Mouse (Mus musculus) ES-E14 (cell line): ENCODE data around the gene Theg.

Experiments used
- CHD2 ChIP-seq: IDR thresholded peaks from 2 replicates; pipeline ENCODE4 v1.6.1; 2014; ENCODE audit warnings: mild to moderate bottlenecking, low read depth, low read length, inconsistent platforms
- HCFC1 ChIP-seq: IDR thresholded peaks from 2 replicates; pipeline ENCODE4 v1.6.1; 2012; ENCODE audit warnings: low read length, inconsistent platforms, borderline replicate concordance; ENCODE audit not compliant: insufficient read depth
- MAFK ChIP-seq: IDR thresholded peaks from 2 replicates; pipeline ENCODE4 v1.6.1; 2014; ENCODE audit warnings: mild to moderate bottlenecking, low read depth, low read length, inconsistent platforms; ENCODE audit not compliant: insufficient read depth
- ZC3H11A ChIP-seq: IDR thresholded peaks from 2 replicates; pipeline ENCODE4 v1.6.1; 2012; ENCODE audit warnings: low read depth, mild to moderate bottlenecking, inconsistent platforms, low read length, borderline replicate concordance
- ZNF384 ChIP-seq: IDR thresholded peaks from 2 replicates; pipeline ENCODE4 v1.6.1; 2012; ENCODE audit warnings: low read depth, low read length, inconsistent platforms

GRCm38 (mm10) chr10:79538323-79538722 is 48.8 kb downstream of the Theg start:
- TF ChIP-seq HCFC1: no peak
- no peak for TF ChIP-seq CHD2
- TF ChIP-seq ZC3H11A: no peak
- TF ChIP-seq MAFK: no peak
- no peak for TF ChIP-seq ZNF384
